Mouse (Mus musculus) bone marrow macrophage, adult 2 months (primary cell): ENCODE data around the gene Arl4d.

Source experiments
- CTCF ChIP-seq: IDR thresholded peaks from 2 replicates; pipeline ENCODE4 v1.5.1; 2012; ENCODE audit warnings: low read depth, mild to moderate bottlenecking, low read length, moderate library complexity
- POLR2A ChIP-seq: IDR thresholded peaks from 2 replicates; pipeline ENCODE4 v1.6.1; 2012; ENCODE audit warnings: mild to moderate bottlenecking, low read depth, low read length, borderline replicate concordance

GRCm38 (mm10) chr11:101714012-101714411 is 48.7 kb downstream of the Arl4d start:
- TF ChIP-seq POLR2A (no peak), CTCF (no peak)
